Mouse (Mus musculus): ENCODE results near the gene Dhfr.

DNA sequence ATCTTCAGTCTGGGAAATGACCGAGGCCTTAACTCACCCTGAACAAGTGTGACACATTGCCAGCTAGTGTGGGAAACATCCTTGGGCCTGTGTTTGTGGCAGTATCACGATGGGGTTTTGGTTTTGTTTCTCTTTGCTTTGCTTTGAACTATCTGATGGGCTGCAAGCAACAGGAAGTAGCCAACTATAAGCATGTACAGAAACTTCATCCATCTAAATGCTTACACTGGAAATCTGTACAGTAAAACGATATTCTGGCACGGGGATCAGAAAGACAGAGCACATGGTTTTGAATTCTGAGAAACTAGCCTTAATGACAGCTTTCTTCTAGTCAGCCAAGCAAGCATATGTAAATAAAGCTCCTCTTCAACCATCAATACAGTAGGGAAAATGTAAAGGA, 570 bp upstream of the Dhfr start:
- TF ChIP-seq CTCF (IDR thresholded peaks at IDR 0.05; ENCODE audit: low read depth) (no peak), EP300 (IDR thresholded peaks at IDR 0.05; ENCODE audit: low read depth) (no peak)
